Mouse (Mus musculus) lung, postnatal 0 days (tissue): ENCODE data around the gene A730071L15Rik.

Experiments
- CTCF ChIP-seq: IDR thresholded peaks from 2 replicates; pipeline ENCODE4 v1.5.1; 2016; ENCODE audit warnings: antibody characterized with exemption, mild to moderate bottlenecking
- EP300 ChIP-seq: IDR thresholded peaks from 2 replicates; pipeline ENCODE4 v1.6.1; 2016; ENCODE audit warnings: antibody characterized with exemption, mild to moderate bottlenecking, control low read depth

- TF ChIP-seq EP300 (no peak), CTCF (no peak)
Measured at GRCm38 (mm10) chr11:6200570-6200969, 741 bp downstream of the A730071L15Rik start.
